Mouse (Mus musculus): ENCODE results near the gene Adcy10. TPM values are rescaled to one million over a fixed set of nuclear protein-coding genes. Genes with fewer than 3 reads are reported as not detected.
A peak's percentile ranks its signal among the peaks of the same experiment; 100 is the strongest.

Gene Adcy10
- total and polyA plus RNA-seq, 2 experiments from 2014 or later, result 0.64 TPM; not detected in 1

- no peak for DNase-seq (ENCODE audit: low spot score)
- Histone ChIP-seq H3K9me3 (ENCODE audit: low read length) (no peaks in the 10 kb centered on the region), H3K36me3 (ENCODE audit: insufficient read depth, low read length) (no peaks in the 10 kb centered on the region), H3K27ac (ENCODE audit: low read depth, low read length) (no peak overlapping the region), H3K9ac (replicated peaks; ENCODE audit: low read length, poor library complexity, severe bottlenecking) (no peak overlapping the region), H3K4me3 (ENCODE audit: low read depth, low read length) (no peak overlapping the region), H3K27me3 (ENCODE audit: insufficient read depth, low read length) (no peaks in the 10 kb centered on the region), H3K4me1 (ENCODE audit: insufficient read depth, low read length) (no peaks in the 10 kb centered on the region), H3K4me2 (ENCODE audit: low read depth, low read length, poor library complexity, severe bottlenecking) (no peak overlapping the region)
- TF ChIP-seq CTCF (IDR thresholded peaks at IDR 0.05), result peak; percentile 43
- no peak for ATAC-seq (ENCODE audit: low FRiP score)
- 50% methylated on average over 5 of the region's 5 CpGs for WGBS
Measured at GRCm38 (mm10) chr1:165579332-165579731, 94.3 kb downstream of the Adcy10 start.

- Histone ChIP-seq H3K4me2 (ENCODE audit: low read depth, low read length, poor library complexity, severe bottlenecking) (no peak overlapping the region), H3K9me3 (ENCODE audit: low read length) (no peaks in the 10 kb centered on the region), H3K4me1 (ENCODE audit: insufficient read depth, low read length) (no peaks in the 10 kb centered on the region), H3K27me3 (ENCODE audit: insufficient read depth, low read length) (no peaks in the 10 kb centered on the region), H3K27ac (ENCODE audit: low read depth, low read length) (no peak overlapping the region), H3K4me3 (ENCODE audit: low read depth, low read length) (no peak overlapping the region), H3K9ac (replicated peaks; ENCODE audit: low read length, poor library complexity, severe bottlenecking) (no peak overlapping the region), H3K36me3 (ENCODE audit: insufficient read depth, low read length) (no peaks in the 10 kb centered on the region)
- TF ChIP-seq CTCF (IDR thresholded peaks at IDR 0.05), result no peak
- WGBS, result 98% methylated on average over 3 of the region's 3 CpGs
- ATAC-seq (ENCODE audit: low FRiP score) (no peak), DNase-seq (ENCODE audit: low spot score) (no peak)
Measured at GRCm38 (mm10) chr1:165581255-165581654, 96.3 kb downstream of the Adcy10 start.

- WGBS, result 39% methylated on average over 12 of the region's 12 CpGs
- no peak overlapping the region for H3K9ac ChIP-seq (replicated peaks; ENCODE audit: low read length, poor library complexity, severe bottlenecking)
- no peaks in the 10 kb centered on the region for H3K36me3 ChIP-seq (ENCODE audit: insufficient read depth, low read length)
- DNase-seq (ENCODE audit: low spot score), result peak; percentile 83
- ATAC-seq (ENCODE audit: low FRiP score), result 0 out of 2 replicates have a peak, but pooled peaks have one; percentile 47
- no peak overlapping the region for H3K27ac ChIP-seq (ENCODE audit: low read depth, low read length)
- H3K9me3 ChIP-seq (ENCODE audit: low read length), result no peaks in the 10 kb centered on the region
- no peaks in the 10 kb centered on the region for H3K27me3 ChIP-seq (ENCODE audit: insufficient read depth, low read length)
- H3K4me2 ChIP-seq (ENCODE audit: low read depth, low read length, poor library complexity, severe bottlenecking), result no peak overlapping the region
- H3K4me1 ChIP-seq (ENCODE audit: insufficient read depth, low read length), result no peaks in the 10 kb centered on the region
- TF ChIP-seq CTCF (IDR thresholded peaks at IDR 0.05), result peak; percentile 85
- H3K4me3 ChIP-seq (ENCODE audit: low read depth, low read length), result no peak overlapping the region
Measured at GRCm38 (mm10) chr1:165583529-165584184, 98.7 kb downstream of the Adcy10 start.

GRCm38 (mm10) chr1:165585389-165586104 is 100.6 kb downstream of the Adcy10 start:
- H3K4me1 ChIP-seq (ENCODE audit: insufficient read depth, low read length), result no peaks in the 10 kb centered on the region
- TF ChIP-seq CTCF (IDR thresholded peaks at IDR 0.05), result no peak
- H3K9me3 ChIP-seq (ENCODE audit: low read length), result no peaks in the 10 kb centered on the region

GRCm38 (mm10) chr1:165586366-165586765 is 101.4 kb downstream of the Adcy10 start:
- WGBS, result 92% methylated on average over 1 of the region's 1 CpGs
- Histone ChIP-seq H3K9ac (replicated peaks; ENCODE audit: low read length, poor library complexity, severe bottlenecking) (no peak overlapping the region), H3K4me3 (ENCODE audit: low read depth, low read length) (no peak overlapping the region), H3K4me1 (ENCODE audit: insufficient read depth, low read length) (no peaks in the 10 kb centered on the region), H3K9me3 (ENCODE audit: low read length) (no peaks in the 10 kb centered on the region), H3K4me2 (ENCODE audit: low read depth, low read length, poor library complexity, severe bottlenecking) (no peak overlapping the region), H3K36me3 (ENCODE audit: insufficient read depth, low read length) (peaks cover 3% of the 10 kb centered on the region; the same call in 1 of the 2 replicates), H3K27me3 (ENCODE audit: insufficient read depth, low read length) (no peaks in the 10 kb centered on the region), H3K27ac (ENCODE audit: low read depth, low read length) (no peak overlapping the region)
- no peak for TF ChIP-seq CTCF (IDR thresholded peaks at IDR 0.05)
- DNase-seq (ENCODE audit: low spot score), result no peak
- no peak for ATAC-seq (ENCODE audit: low FRiP score)

More at GRCm38 (mm10) chr1:165585389-165586104, 100.6 kb downstream of the Adcy10 start:
- WGBS, result 70% methylated on average over 14 of the region's 14 CpGs
- no peak for ATAC-seq (ENCODE audit: low FRiP score)
- H3K36me3 ChIP-seq (ENCODE audit: insufficient read depth, low read length), result no peaks in the 10 kb centered on the region; the same call in 1 of the 2 replicates
- no peaks in the 10 kb centered on the region for H3K27me3 ChIP-seq (ENCODE audit: insufficient read depth, low read length)
- no peak overlapping the region for H3K9ac ChIP-seq (replicated peaks; ENCODE audit: low read length, poor library complexity, severe bottlenecking)
- DNase-seq (ENCODE audit: low spot score), result no peak
- H3K4me3 ChIP-seq (ENCODE audit: low read depth, low read length), result no peak overlapping the region
- no peak overlapping the region for H3K4me2 ChIP-seq (ENCODE audit: low read depth, low read length, poor library complexity, severe bottlenecking)
- no peak overlapping the region for H3K27ac ChIP-seq (ENCODE audit: low read depth, low read length)

- no peak for TF ChIP-seq CTCF (IDR thresholded peaks at IDR 0.05)
- 85% methylated on average over 8 of the region's 8 CpGs for WGBS
- H3K9ac ChIP-seq (replicated peaks; ENCODE audit: low read length, poor library complexity, severe bottlenecking), result no peak overlapping the region
- H3K4me1 ChIP-seq (ENCODE audit: insufficient read depth, low read length), result no peaks in the 10 kb centered on the region
- no peaks in the 10 kb centered on the region for H3K27me3 ChIP-seq (ENCODE audit: insufficient read depth, low read length)
- H3K4me3 ChIP-seq (ENCODE audit: low read depth, low read length), result no peak overlapping the region
- H3K9me3 ChIP-seq (ENCODE audit: low read length), result no peaks in the 10 kb centered on the region
- DNase-seq (ENCODE audit: low spot score) (no peak), ATAC-seq (ENCODE audit: low FRiP score) (no peak)
- peaks cover 16% of the 10 kb centered on the region for H3K36me3 ChIP-seq (ENCODE audit: insufficient read depth, low read length)
- no peak overlapping the region for H3K4me2 ChIP-seq (ENCODE audit: low read depth, low read length, poor library complexity, severe bottlenecking)
- H3K27ac ChIP-seq (ENCODE audit: low read depth, low read length), result no peak overlapping the region
Measured at GRCm38 (mm10) chr1:165587845-165588244, 102.9 kb downstream of the Adcy10 start.
